Comparison of ENCODE assay signal across 9 mouse cellular contexts in genomic region chr2:92845061-92845769, GRCm38 (mm10).
DNase-seq lines count a peak whose midpoint lies in the region; ATAC-seq and TF ChIP-seq lines count a peak whose summit lies in the region.
"Had no signal": no experiment of that assay in that cellular context is flagged by ENCODE, and none has a peak within 500 bp of the region (broad histone marks: within the 10 kb centered on the region; RNA-seq: fewer than 3 reads in every experiment).

No protein-coding gene starts in this region.

- no peak overlapping the region for H3K4me2 ChIP-seq in embryonic facial prominence, embryonic 15.5 days (replicated peaks)
- H3K4me2 ChIP-seq in hindbrain, embryonic 11.5 days (replicated peaks; ENCODE audit: low read depth, low read length), result no peak overlapping the region
- H3K4me2 ChIP-seq in midbrain, postnatal 0 days (ENCODE audit: low read depth, low read length, poor library complexity, severe bottlenecking), result no peak overlapping the region

- DNase-seq in 3134 (ENCODE audit: extremely low read depth, insufficient read length, low spot score), result peak; percentile 18
- DNase-seq in adipocyte (ENCODE audit: low spot score), result peak; percentile 88
- peak; percentile 25 for DNase-seq in hindbrain, embryonic 11.5 days (ENCODE audit: low spot score)
- DNase-seq in layer of hippocampus, adult 9-11 months, result peak; percentile 33
- DNase-seq in midbrain, postnatal 0 days (ENCODE audit: low spot score), result peak; percentile 76
- DNase-seq in urinary bladder, postnatal 4 days (ENCODE audit: low spot score in 2 of 2), result peak; percentile 71 to 76

- H3K4me1 ChIP-seq in embryonic facial prominence, embryonic 15.5 days, result peaks cover 13% of the 10 kb centered on the region
- H3K4me1 ChIP-seq in hindbrain, embryonic 11.5 days (replicated peaks; ENCODE audit: control insufficient read depth, insufficient read depth, low read length), result peaks cover 2% of the 10 kb centered on the region; the same call in 1 of the 2 replicates
- peaks cover 4% of the 10 kb centered on the region for H3K4me1 ChIP-seq in midbrain, postnatal 0 days (ENCODE audit: insufficient read depth, low read length)
- H3K4me1 ChIP-seq: megakaryocyte, embryonic 14.5 days had no signal

- H3K27ac ChIP-seq in embryonic facial prominence, embryonic 15.5 days (replicated peaks), result peak overlapping the region; percentile 56
- no peak overlapping the region for H3K27ac ChIP-seq in hindbrain, embryonic 11.5 days (ENCODE audit: low read depth, low read length)
- peak overlapping the region; percentile 62 for H3K27ac ChIP-seq in midbrain, postnatal 0 days (ENCODE audit: low read depth, low read length)

- no peaks in the 10 kb centered on the region for H3K36me3 ChIP-seq in embryonic facial prominence, embryonic 15.5 days
- no peaks in the 10 kb centered on the region for H3K36me3 ChIP-seq in hindbrain, embryonic 11.5 days (ENCODE audit: control insufficient read depth, insufficient read depth, low read length)
- no peaks in the 10 kb centered on the region for H3K36me3 ChIP-seq in midbrain, postnatal 0 days (ENCODE audit: insufficient read depth, low read length)

- no peak overlapping the region for H3K4me3 ChIP-seq in embryonic facial prominence, embryonic 15.5 days (replicated peaks)
- H3K4me3 ChIP-seq in hindbrain, embryonic 11.5 days (ENCODE audit: low read depth, low read length), result no peak overlapping the region
- H3K4me3 ChIP-seq in midbrain, postnatal 0 days (ENCODE audit: low read depth, low read length), result no peak overlapping the region
- H3K4me3 ChIP-seq: megakaryocyte, embryonic 14.5 days had no signal

- no peaks in the 10 kb centered on the region for H3K9me3 ChIP-seq in embryonic facial prominence, embryonic 15.5 days (replicated peaks)
- no peaks in the 10 kb centered on the region for H3K9me3 ChIP-seq in hindbrain, embryonic 11.5 days (ENCODE audit: control insufficient read depth, low read length)
- no peaks in the 10 kb centered on the region for H3K9me3 ChIP-seq in midbrain, postnatal 0 days (ENCODE audit: low read length)
- H3K9me3 ChIP-seq: megakaryocyte, embryonic 14.5 days had no signal

- 34% methylated on average over 14 of the region's 14 CpGs for WGBS in embryonic facial prominence, embryonic 15.5 days
- WGBS in hindbrain, embryonic 11.5 days, result 21% methylated on average over 14 of the region's 14 CpGs
- 19% methylated on average over 14 of the region's 14 CpGs for WGBS in midbrain, postnatal 0 days

- H3K9ac ChIP-seq in embryonic facial prominence, embryonic 15.5 days, result no peak overlapping the region
- no peak overlapping the region for H3K9ac ChIP-seq in hindbrain, embryonic 11.5 days (ENCODE audit: low read depth, low read length)
- H3K9ac ChIP-seq in midbrain, postnatal 0 days (replicated peaks; ENCODE audit: low read length, poor library complexity, severe bottlenecking), result no peak overlapping the region

- ATAC-seq in embryonic facial prominence, embryonic 15.5 days (ENCODE audit: insufficient number of reproducible peaks, low FRiP score, low TSS enrichment, low read depth), result no peak; the same call in 1 of the 2 replicates
- ATAC-seq in hindbrain, embryonic 11.5 days (ENCODE audit: low FRiP score), result peak; percentile 58; the same call in 1 of the 2 replicates
- peak; percentile 21; the same call in 1 of the 2 replicates for ATAC-seq in midbrain, postnatal 0 days (ENCODE audit: low FRiP score)
- no peak for ATAC-seq in activated CD4-positive, CD25-positive, alpha-beta regulatory T cell, adult 4 months

- peaks cover 8% of the 10 kb centered on the region; the same call in 1 of the 2 replicates for H3K27me3 ChIP-seq in embryonic facial prominence, embryonic 15.5 days
- no peaks in the 10 kb centered on the region for H3K27me3 ChIP-seq in hindbrain, embryonic 11.5 days (ENCODE audit: control insufficient read depth, insufficient read depth, low read length)
- H3K27me3 ChIP-seq in midbrain, postnatal 0 days (ENCODE audit: insufficient read depth, low read length), result peaks cover 3% of the 10 kb centered on the region; the same call in 1 of the 2 replicates

- TF ChIP-seq CTCF in midbrain, postnatal 0 days (IDR thresholded peaks at IDR 0.05), result no peak

Comparison
In these comparisons a context has a peak if more than half of its experiments do, and no peak if none do; other contexts are left out.
1. DNase-seq: peak in every context shown above with its lines; median percentile 88 in adipocyte; 76 in midbrain, postnatal 0 days; 74 in urinary bladder, postnatal 4 days; 33 in layer of hippocampus, adult 9-11 months; 25 in hindbrain, embryonic 11.5 days; 18 in 3134.
2. ATAC-seq: peak in hindbrain, embryonic 11.5 days (single experiment) and midbrain, postnatal 0 days (single experiment); none in embryonic facial prominence, embryonic 15.5 days (single experiment) and activated CD4-positive, CD25-positive, alpha-beta regulatory T cell, adult 4 months (single experiment).